Mouse (Mus musculus): ENCODE measurements at regions not wholly inside any gene's neighbourhood (a gene's known extent, or its start where the extent isn't known, plus 50 kb on each side); places are given as distances from the start of the nearest gene placed in this dataset.

- DNase-seq, result no peak
Measured at GRCm38 (mm10) chr1:128824916-128825683, 233.0 kb upstream of the Cxcr4 start.

- DNase-seq, result peak; percentile 59
Measured at GRCm38 (mm10) chr1:128824235-128824634, 232.1 kb upstream of the Cxcr4 start.

DNA sequence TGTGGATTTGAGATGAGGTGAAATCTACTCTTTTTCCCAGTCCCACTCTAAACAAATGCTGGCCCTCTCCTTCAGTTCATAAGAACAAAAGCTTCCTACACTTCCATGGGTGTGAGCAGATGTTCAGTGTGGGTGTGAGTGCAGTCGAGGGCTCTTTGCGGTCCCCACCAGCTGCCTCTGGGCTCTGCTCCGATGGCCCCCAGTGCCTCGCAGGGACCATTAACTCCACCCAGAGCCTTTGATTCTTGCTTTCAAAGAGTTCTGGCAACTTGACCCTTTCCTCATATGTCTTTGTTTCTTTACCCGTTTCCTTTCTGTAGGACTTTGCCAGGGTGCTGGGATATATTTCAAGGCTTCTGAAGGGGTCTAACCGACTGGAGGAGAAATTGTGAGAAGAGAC is 229.9 kb upstream of the Cxcr4 start:
- no peak for DNase-seq

DNA sequence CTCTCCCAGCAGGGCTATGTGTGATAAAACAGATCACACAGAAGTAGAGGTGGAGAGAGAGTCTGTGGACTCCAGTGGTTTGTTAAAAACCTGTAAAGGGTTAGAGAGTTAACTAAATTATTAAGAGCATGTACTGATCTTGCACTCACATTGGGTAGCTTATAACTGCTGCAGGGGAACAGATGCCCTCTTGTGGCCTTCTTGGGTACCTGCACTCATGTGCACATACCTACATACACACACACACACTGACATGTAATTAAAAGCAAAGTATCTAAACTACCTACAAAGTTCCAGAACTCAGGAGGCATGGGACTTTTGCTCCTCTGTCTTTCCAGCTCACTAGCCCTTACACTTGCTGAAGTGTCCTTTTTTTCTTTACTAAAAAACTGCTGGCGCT is 228.4 kb upstream of the Cxcr4 start:
- DNase-seq, result no peak

- DNase-seq, result no peak
Measured at GRCm38 (mm10) chr1:128819611-128820010, 227.5 kb upstream of the Cxcr4 start.

- no peak for DNase-seq
Measured at GRCm38 (mm10) chr1:128813379-128813778, 221.3 kb upstream of the Cxcr4 start.

GRCm38 (mm10) chr1:128810860-128811259 is 218.8 kb upstream of the Cxcr4 start:
- no peak for DNase-seq

DNA sequence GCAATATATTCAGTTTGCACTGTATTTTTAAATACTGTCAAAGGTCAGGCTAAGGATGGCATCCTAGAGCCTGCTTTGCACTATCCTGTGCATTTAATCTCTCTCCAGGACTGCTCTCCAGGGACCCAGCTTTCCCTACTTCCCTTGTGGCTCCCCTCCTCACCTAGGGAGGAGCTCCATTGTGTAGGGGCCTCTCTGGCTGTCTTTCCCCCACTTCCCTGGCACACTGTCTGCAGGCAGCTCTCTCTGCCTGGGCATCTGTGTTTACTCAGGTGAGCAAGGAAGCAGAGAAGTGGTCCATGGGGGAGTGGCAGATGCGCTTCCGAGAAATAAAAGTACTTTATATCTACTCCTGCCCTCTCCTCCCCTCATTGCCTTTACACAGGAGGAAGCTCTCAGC is 218.0 kb upstream of the Cxcr4 start:
- no peak for DNase-seq

- DNase-seq, result no peak
Measured at GRCm38 (mm10) chr1:128809601-128810000, 217.5 kb upstream of the Cxcr4 start.

- no peak for DNase-seq
Measured at GRCm38 (mm10) chr1:128808599-128808998, 216.5 kb upstream of the Cxcr4 start.

GRCm38 (mm10) chr1:128805687-128806653 is 213.9 kb upstream of the Cxcr4 start:
- DNase-seq, result no peak

GRCm38 (mm10) chr1:128803433-128804060 is 211.5 kb upstream of the Cxcr4 start:
- no peak for DNase-seq

- no peak for DNase-seq
Measured at GRCm38 (mm10) chr1:128803058-128803432, 211.0 kb upstream of the Cxcr4 start.

- DNase-seq, result no peak
Measured at GRCm38 (mm10) chr1:128798721-128799120, 206.6 kb upstream of the Cxcr4 start.

- DNase-seq, result no peak
Measured at GRCm38 (mm10) chr1:128795654-128796053, 203.6 kb upstream of the Cxcr4 start.

DNA sequence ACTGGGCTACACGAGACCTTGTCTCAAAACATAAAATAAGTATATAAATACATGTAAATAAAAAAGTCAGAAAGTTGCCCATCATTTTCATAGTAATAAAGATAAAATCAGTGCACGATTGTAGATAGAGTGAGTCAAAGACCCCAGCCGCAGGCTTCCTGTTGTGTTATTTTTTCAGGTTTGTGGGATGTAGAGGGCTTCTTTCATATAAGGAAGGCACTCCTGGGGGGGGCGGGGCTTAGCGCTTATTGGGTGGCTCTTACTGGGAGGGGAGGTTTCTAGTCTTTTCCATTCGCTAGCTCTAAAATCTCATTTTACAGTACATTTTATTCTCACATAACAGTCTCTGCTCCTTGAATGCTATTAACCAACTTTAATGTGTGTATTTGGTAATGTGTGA is 198.8 kb upstream of the Cxcr4 start:
- DNase-seq, result no peak

- DNase-seq, result no peak
Measured at GRCm38 (mm10) chr1:128789567-128790335, 197.7 kb upstream of the Cxcr4 start.

DNA sequence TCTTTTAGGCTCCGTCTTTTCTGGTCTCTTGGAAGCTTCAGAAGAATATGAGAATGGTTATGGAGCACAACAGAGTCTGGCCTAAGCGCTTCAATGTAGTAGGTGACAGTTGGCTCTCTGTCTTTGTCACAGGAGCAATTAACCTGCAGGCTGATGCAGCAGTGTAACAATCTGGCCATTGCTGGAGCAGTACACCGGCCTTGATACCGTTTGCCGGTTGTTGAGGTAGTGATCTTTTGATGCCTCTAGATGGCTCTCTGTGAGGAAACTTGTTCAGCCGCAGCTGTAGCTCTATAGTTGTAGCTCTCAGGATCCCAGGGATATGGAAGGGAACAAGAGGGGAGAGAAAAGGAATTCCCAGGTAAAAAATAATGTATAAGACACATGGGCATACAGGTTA is 196.1 kb upstream of the Cxcr4 start:
- no peak for DNase-seq

GRCm38 (mm10) chr1:128786941-128787569 is 195.0 kb upstream of the Cxcr4 start:
- no peak for DNase-seq

DNA sequence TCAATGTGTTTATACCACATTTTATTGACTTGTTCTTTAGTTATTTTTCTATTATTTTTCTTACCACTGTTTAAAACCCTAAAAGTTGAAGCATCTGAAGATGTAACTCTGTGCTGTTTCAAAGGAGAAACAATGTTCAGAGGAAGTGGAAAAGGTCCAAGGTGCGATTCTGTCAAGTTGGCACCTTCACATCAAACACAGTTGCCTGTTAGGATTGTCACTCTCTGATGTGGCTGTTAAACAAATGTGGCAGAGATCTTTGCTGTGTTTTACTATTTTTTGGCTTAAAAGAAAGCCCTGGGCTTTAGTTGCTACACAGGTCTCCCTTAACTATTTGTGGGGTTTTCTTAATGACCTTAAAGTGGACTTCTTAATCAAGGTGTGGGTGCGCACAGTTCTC is 190.2 kb upstream of the Cxcr4 start:
- DNase-seq, result no peak

DNA sequence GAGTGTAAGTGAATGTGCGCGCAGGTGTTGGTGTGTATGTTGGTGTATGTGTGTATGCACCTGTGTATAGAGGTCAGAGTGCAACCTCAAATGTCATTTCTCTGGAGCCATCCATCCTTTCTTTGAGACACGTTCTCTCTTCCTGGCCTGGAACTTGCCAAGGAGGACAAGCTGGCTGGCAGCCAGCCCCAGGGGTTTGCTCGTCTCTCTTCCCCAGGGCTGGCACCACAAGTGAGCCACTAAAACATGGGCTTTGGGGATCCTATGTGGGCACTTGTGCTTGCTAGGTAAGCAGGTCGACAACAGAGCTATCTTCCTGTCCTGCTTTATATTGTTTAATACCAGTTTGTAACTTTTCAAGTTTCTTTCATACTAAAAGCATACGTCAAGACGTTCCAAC is 189.8 kb upstream of the Cxcr4 start:
- no peak for DNase-seq

DNA sequence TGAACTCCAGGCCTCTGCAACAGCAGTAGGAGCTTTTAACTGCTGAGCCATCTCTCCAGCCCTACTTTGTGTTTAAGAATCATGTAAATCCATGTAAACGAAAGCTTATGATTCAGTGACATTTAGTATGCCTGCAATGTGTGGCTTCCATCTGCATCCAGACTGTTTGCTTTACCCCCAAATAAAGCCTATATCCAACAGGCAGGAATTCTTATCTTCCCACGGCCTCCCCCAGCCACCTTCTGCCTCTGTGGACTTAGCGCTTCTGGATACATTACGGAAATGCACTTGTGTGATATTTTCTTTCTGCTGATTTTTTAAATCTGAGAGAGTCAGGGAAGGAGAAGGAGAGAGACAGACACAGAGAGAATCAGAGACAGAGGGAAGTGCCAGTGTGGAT is 189.2 kb upstream of the Cxcr4 start:
- no peak for DNase-seq

Measured in liver (tissue).